Mouse (Mus musculus): Measurements from ENCODE around the gene Gm10577. TPM values are rescaled to one million over a fixed set of nuclear protein-coding genes. Genes with fewer than 3 reads are reported as not detected.

Gene Gm10577
- polyA plus RNA-seq, 1 experiment from 2014 or later = not detected

- H3K9me3 ChIP-seq (ENCODE audit: control insufficient read depth, low read length) = no peaks in the 10 kb centered on the region
- 80% methylated on average over 8 of the region's 8 CpGs for WGBS
- no peak overlapping the region for H3K9ac ChIP-seq (ENCODE audit: low read length)
- DNase-seq (ENCODE audit: low spot score, missing footprints) = no peak
- H3K4me3 ChIP-seq (ENCODE audit: low read depth, low read length) = no peak overlapping the region
- peaks cover 15% of the 10 kb centered on the region for H3K4me1 ChIP-seq (ENCODE audit: control insufficient read depth, insufficient read depth, low read length)
- no peak overlapping the region for H3K4me2 ChIP-seq
- no peak overlapping the region for H3K27ac ChIP-seq (ENCODE audit: low read depth, low read length)
- H3K36me3 ChIP-seq (ENCODE audit: control insufficient read depth, insufficient read depth, low read length) = peaks cover 32% of the 10 kb centered on the region
- H3K27me3 ChIP-seq (ENCODE audit: control insufficient read depth, insufficient read depth, low read length) = no peaks in the 10 kb centered on the region
- ATAC-seq (ENCODE audit: low FRiP score) = peak; percentile 25; the same call in 1 of the 2 replicates
These were observed 32.2 kb downstream of the Gm10577 start for GRCm38 (mm10) chr4:100988231-100988799.

GRCm38 (mm10) chr4:100987187-100987586, 33.3 kb downstream of the Gm10577 start:
- H3K4me3 ChIP-seq (ENCODE audit: low read depth, low read length) = no peak overlapping the region
- no peak for ATAC-seq (ENCODE audit: low FRiP score)
- H3K9me3 ChIP-seq (ENCODE audit: control insufficient read depth, low read length) = no peaks in the 10 kb centered on the region
- H3K9ac ChIP-seq (ENCODE audit: low read length) = no peak overlapping the region
- DNase-seq (ENCODE audit: low spot score, missing footprints) = no peak
- 81% methylated on average over 1 of the region's 1 CpGs for WGBS
- H3K27ac ChIP-seq (ENCODE audit: low read depth, low read length) = no peak overlapping the region
- H3K27me3 ChIP-seq (ENCODE audit: control insufficient read depth, insufficient read depth, low read length) = no peaks in the 10 kb centered on the region
- no peak overlapping the region for H3K4me2 ChIP-seq
- peaks cover 32% of the 10 kb centered on the region for H3K36me3 ChIP-seq (ENCODE audit: control insufficient read depth, insufficient read depth, low read length)
- H3K4me1 ChIP-seq (ENCODE audit: control insufficient read depth, insufficient read depth, low read length) = peaks cover 14% of the 10 kb centered on the region

- no peak overlapping the region for H3K9ac ChIP-seq (ENCODE audit: low read length)
- ATAC-seq (ENCODE audit: low FRiP score) (no peak), DNase-seq (ENCODE audit: low spot score, missing footprints) (no peak)
- 91% methylated on average over 7 of the region's 7 CpGs for WGBS
- H3K4me2 ChIP-seq = no peak overlapping the region
- no peaks in the 10 kb centered on the region for H3K9me3 ChIP-seq (ENCODE audit: control insufficient read depth, low read length)
- H3K36me3 ChIP-seq (ENCODE audit: control insufficient read depth, insufficient read depth, low read length) = peaks cover 11% of the 10 kb centered on the region
- no peaks in the 10 kb centered on the region for H3K27me3 ChIP-seq (ENCODE audit: control insufficient read depth, insufficient read depth, low read length)
- H3K4me1 ChIP-seq (ENCODE audit: control insufficient read depth, insufficient read depth, low read length) = peaks cover 24% of the 10 kb centered on the region
- H3K4me3 ChIP-seq (ENCODE audit: low read depth, low read length) = no peak overlapping the region
- no peak overlapping the region for H3K27ac ChIP-seq (ENCODE audit: low read depth, low read length)
These were observed 43.0 kb downstream of the Gm10577 start for GRCm38 (mm10) chr4:100977522-100977921.

GRCm38 (mm10) chr4:100974455-100975035, 46.0 kb downstream of the Gm10577 start:
- peak overlapping the region; percentile 38; the same call in 1 of the 2 replicates for H3K9ac ChIP-seq (ENCODE audit: low read length)
- H3K4me3 ChIP-seq (ENCODE audit: low read depth, low read length) = no peak overlapping the region
- H3K27ac ChIP-seq (ENCODE audit: low read depth, low read length) = peak overlapping the region; percentile 94
- DNase-seq (ENCODE audit: low spot score, missing footprints) = peak; percentile 97
- H3K36me3 ChIP-seq (ENCODE audit: control insufficient read depth, insufficient read depth, low read length) = peaks cover 12% of the 10 kb centered on the region; the same call in 1 of the 2 replicates
- peaks cover 20% of the 10 kb centered on the region for H3K4me1 ChIP-seq (ENCODE audit: control insufficient read depth, insufficient read depth, low read length)
- no peaks in the 10 kb centered on the region for H3K9me3 ChIP-seq (ENCODE audit: control insufficient read depth, low read length)
- peak; percentile 81 for ATAC-seq (ENCODE audit: low FRiP score)
- no peaks in the 10 kb centered on the region for H3K27me3 ChIP-seq (ENCODE audit: control insufficient read depth, insufficient read depth, low read length)
- WGBS = 26% methylated on average over 14 of the region's 14 CpGs
- peak overlapping the region; percentile 21; the same call in 1 of the 2 replicates for H3K4me2 ChIP-seq

- H3K4me3 ChIP-seq (ENCODE audit: low read depth, low read length) = no peak overlapping the region
- peak overlapping the region; percentile 21; the same call in 1 of the 2 replicates for H3K4me2 ChIP-seq
- H3K4me1 ChIP-seq (ENCODE audit: control insufficient read depth, insufficient read depth, low read length) = peaks cover 20% of the 10 kb centered on the region
- no peaks in the 10 kb centered on the region for H3K27me3 ChIP-seq (ENCODE audit: control insufficient read depth, insufficient read depth, low read length)
- peak; percentile 91 for ATAC-seq (ENCODE audit: low FRiP score)
- peak overlapping the region; percentile 94 for H3K27ac ChIP-seq (ENCODE audit: low read depth, low read length)
- WGBS = 19% methylated on average over 16 of the region's 16 CpGs
- H3K36me3 ChIP-seq (ENCODE audit: control insufficient read depth, insufficient read depth, low read length) = peaks cover 18% of the 10 kb centered on the region; the same call in 1 of the 2 replicates
- DNase-seq (ENCODE audit: low spot score, missing footprints) = peak; percentile 97
- peak overlapping the region; percentile 38; the same call in 1 of the 2 replicates for H3K9ac ChIP-seq (ENCODE audit: low read length)
- H3K9me3 ChIP-seq (ENCODE audit: control insufficient read depth, low read length) = no peaks in the 10 kb centered on the region
These were observed 46.6 kb downstream of the Gm10577 start for GRCm38 (mm10) chr4:100973641-100974454.

Other genes with a start within 250 kb of the Gm10577 start
- 36.3 and 39.0 TPM in 2 replicates for gene Cachd1, start 244.0 kb downstream of the Gm10577 start, polyA plus RNA-seq (2014; fragmentation: Nextera tagmentation; extraction: Ambion mirVana)
- gene Raver2, start 48.3 kb upstream of the Gm10577 start, polyA plus RNA-seq (2014; fragmentation: Nextera tagmentation; extraction: Ambion mirVana) = 12.4 and 13.5 TPM in 2 replicates
- gene Jak1, start 244.6 kb upstream of the Gm10577 start, polyA plus RNA-seq (2014; fragmentation: Nextera tagmentation; extraction: Ambion mirVana) = 52.2 and 58.2 TPM in 2 replicates